Mouse (Mus musculus): Measurements from ENCODE around the gene Arid5b. TPM values are rescaled to one million over a fixed set of nuclear protein-coding genes. Genes with fewer than 3 reads are reported as not detected.

Arid5b gene
- polyA plus RNA-seq, 1 experiment from 2014 or later, result 33.1 TPM

GRCm38 (mm10) chr10:68048641-68049305 lies 229.8 kb downstream of the Arid5b start:
- no peak overlapping the region for H3K9ac ChIP-seq
- no peak overlapping the region for H3K27ac ChIP-seq
- no peak for ATAC-seq (ENCODE audit: insufficient read depth, low FRiP score, low read depth)
- H3K9me3 ChIP-seq, result no peaks in the 10 kb centered on the region
- no peaks in the 10 kb centered on the region for H3K36me3 ChIP-seq
- H3K27me3 ChIP-seq (replicated peaks), result no peaks in the 10 kb centered on the region
- H3K4me1 ChIP-seq, result no peaks in the 10 kb centered on the region
- WGBS, result 69% methylated on average over 8 of the region's 8 CpGs
- H3K4me2 ChIP-seq, result no peak overlapping the region
- H3K4me3 ChIP-seq (replicated peaks), result no peak overlapping the region

GRCm38 (mm10) chr10:68044864-68045263 lies 233.7 kb downstream of the Arid5b start:
- Histone ChIP-seq H3K27me3 (replicated peaks) (no peaks in the 10 kb centered on the region), H3K4me3 (replicated peaks) (no peak overlapping the region), H3K9me3 (no peaks in the 10 kb centered on the region), H3K4me2 (no peak overlapping the region), H3K27ac (no peak overlapping the region), H3K4me1 (no peaks in the 10 kb centered on the region), H3K36me3 (no peaks in the 10 kb centered on the region), H3K9ac (no peak overlapping the region)
- no peak for ATAC-seq (ENCODE audit: insufficient read depth, low FRiP score, low read depth)
- WGBS, result 91% methylated on average over 8 of the region's 8 CpGs

DNA sequence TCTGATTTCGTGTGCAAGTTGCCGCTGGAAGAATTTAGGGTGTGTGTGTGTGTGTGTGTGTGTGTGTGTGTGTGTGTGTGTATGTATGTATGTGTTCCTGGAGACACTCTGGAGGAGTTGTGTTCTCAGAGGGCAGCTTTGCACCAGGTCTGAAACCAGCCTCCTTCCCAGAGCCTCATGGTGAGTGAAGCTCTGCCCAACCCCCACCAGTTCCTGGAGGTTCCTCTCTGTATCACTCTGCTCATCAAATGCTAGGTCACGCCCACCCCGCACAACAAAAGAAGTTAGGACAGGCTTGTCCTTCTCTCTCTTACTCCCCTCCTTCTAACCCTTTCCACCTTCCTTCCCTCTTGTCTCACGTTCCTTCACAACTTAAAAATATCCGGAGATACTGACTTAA lies 234.6 kb downstream of the Arid5b start:
- no peaks in the 10 kb centered on the region for H3K36me3 ChIP-seq
- H3K4me3 ChIP-seq (replicated peaks), result no peak overlapping the region
- H3K27ac ChIP-seq, result no peak overlapping the region
- H3K27me3 ChIP-seq (replicated peaks), result no peaks in the 10 kb centered on the region
- no peak overlapping the region for H3K4me2 ChIP-seq
- no peak overlapping the region for H3K9ac ChIP-seq
- no peak for ATAC-seq (ENCODE audit: insufficient read depth, low FRiP score, low read depth)
- H3K4me1 ChIP-seq, result no peaks in the 10 kb centered on the region
- no peaks in the 10 kb centered on the region for H3K9me3 ChIP-seq
- WGBS, result 53% methylated on average over 6 of the region's 6 CpGs
